ENCODE assay signal across 16 mouse cellular contexts in the genomic region with DNA sequence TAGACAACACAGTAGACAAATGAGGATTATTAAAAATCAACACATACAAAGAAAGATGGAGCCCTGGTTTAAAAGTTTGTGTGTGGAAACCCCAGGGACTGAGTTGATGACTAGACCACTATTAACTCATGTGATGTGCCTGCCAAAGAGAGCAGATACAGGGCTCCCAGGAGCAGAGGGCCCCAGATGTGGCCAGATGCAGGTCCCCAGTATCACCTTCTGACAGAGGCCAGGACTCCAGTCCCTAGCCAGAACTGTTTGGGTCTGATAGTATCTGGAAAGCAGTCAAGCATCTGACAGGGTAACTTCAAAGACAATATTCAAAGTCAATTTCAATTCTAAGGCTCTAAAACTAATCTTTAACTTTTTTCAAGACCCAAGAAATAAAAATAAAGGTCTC.
"Had no signal": no experiment of that assay in that cellular context is flagged by ENCODE, and none has a peak within 500 bp of the region (broad histone marks: within the 10 kb centered on the region; RNA-seq: fewer than 3 reads in every experiment).

No protein-coding gene starts in this region.

- H3K9me3 ChIP-seq: midbrain, embryonic 10.5 days; midbrain, embryonic 12.5 days; neural tube, embryonic 13.5 days; neural tube, embryonic 15.5 days; stomach, embryonic 15.5 days had no signal

- H3K27me3 ChIP-seq: midbrain, embryonic 12.5 days; neural tube, embryonic 13.5 days; neural tube, embryonic 15.5 days; stomach, embryonic 15.5 days had no signal

- H3K4me1 ChIP-seq: midbrain, embryonic 10.5 days; midbrain, embryonic 12.5 days; neural tube, embryonic 13.5 days; neural tube, embryonic 15.5 days; stomach, embryonic 15.5 days had no signal

- H3K4me2 ChIP-seq: lung, embryonic 14.5 days; midbrain, embryonic 12.5 days; neural tube, embryonic 13.5 days; neural tube, embryonic 15.5 days; stomach, embryonic 15.5 days had no signal

- H3K4me3 ChIP-seq: midbrain, embryonic 10.5 days; midbrain, embryonic 12.5 days; myocyte; neural tube, embryonic 13.5 days; neural tube, embryonic 15.5 days; stomach, embryonic 15.5 days had no signal

- H3K9ac ChIP-seq: lung, embryonic 14.5 days; midbrain, embryonic 12.5 days; neural tube, embryonic 13.5 days; neural tube, embryonic 15.5 days; stomach, embryonic 15.5 days had no signal

- H3K27ac ChIP-seq: midbrain, embryonic 10.5 days; midbrain, embryonic 12.5 days; neural tube, embryonic 13.5 days; neural tube, embryonic 15.5 days; stomach, embryonic 15.5 days; stomach, postnatal 0 days had no signal

- H3K36me3 ChIP-seq: midbrain, embryonic 10.5 days; midbrain, embryonic 12.5 days; neural tube, embryonic 13.5 days; neural tube, embryonic 15.5 days; stomach, embryonic 15.5 days had no signal

- ATAC-seq: midbrain, embryonic 16.5 days had no signal

- DNase-seq: lung, adult 18-20 months; lung, embryonic 14.5 days; lung, postnatal 10 days; lung, postnatal 4 days; midbrain, embryonic 14.5 days; right cerebral cortex, postnatal 14 days; thymus, adult 2 months; thymus, postnatal 25 days had no signal
